In the genomic region with DNA sequence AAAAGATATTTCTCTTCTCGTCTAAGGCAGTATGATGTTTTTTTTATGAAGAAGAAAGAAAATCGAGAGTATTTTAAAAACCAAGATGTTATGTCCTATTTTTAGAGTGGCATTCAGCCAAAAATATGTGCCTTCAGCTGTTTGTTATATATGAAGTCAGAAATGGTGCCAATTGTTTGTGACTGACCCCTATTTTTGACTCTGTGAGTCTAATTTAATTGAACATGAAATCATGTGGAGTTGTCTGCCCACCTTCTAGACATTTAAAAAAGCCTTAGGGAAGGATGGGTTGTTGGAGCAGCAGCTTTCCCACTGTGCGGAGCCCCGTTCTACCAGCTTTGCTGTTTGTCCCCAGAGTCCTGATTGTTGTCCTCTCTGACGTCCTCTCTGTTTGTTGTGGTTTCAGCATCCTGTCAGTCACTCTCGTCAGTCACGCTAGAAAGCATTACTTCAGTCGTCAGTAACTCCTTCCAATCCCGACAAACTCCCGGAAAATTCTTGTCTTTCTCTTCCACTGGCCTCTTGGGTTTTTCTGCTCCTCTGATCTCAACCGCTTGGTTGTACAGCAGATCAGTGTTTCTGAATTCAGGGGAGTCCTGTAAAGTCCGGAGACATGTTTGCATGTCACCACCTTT, we compare ENCODE assay signal across 13 mouse cellular contexts. TPM values are rescaled to one million over a fixed set of nuclear protein-coding genes. Genes with fewer than 3 reads are reported as not detected.
DNase-seq lines count a peak whose midpoint lies in the region; ATAC-seq lines count a peak whose summit lies in the region.
"Had no signal": no experiment of that assay in that cellular context is flagged by ENCODE, and none has a peak within 500 bp of the region (broad histone marks: within the 10 kb centered on the region; RNA-seq: fewer than 3 reads in every experiment).

No protein-coding gene starts in this region.

- H3K9me3 ChIP-seq in heart, embryonic 12.5 days (replicated peaks), result 0 out of 2 replicates have a peak, but pooled peaks cover 3% of the 10 kb centered on the region
- no peaks in the 10 kb centered on the region for H3K9me3 ChIP-seq in hindbrain, embryonic 15.5 days
- no peaks in the 10 kb centered on the region for H3K9me3 ChIP-seq in liver, embryonic 12.5 days (replicated peaks)

- intact Hi-C loops in heart, postnatal 36 days (cut with DNase I), result no loop called here

- no peaks in the 10 kb centered on the region for H3K36me3 ChIP-seq in heart, embryonic 12.5 days
- peaks cover 27% of the 10 kb centered on the region; the same call in 1 of the 2 replicates for H3K36me3 ChIP-seq in hindbrain, embryonic 15.5 days
- no peaks in the 10 kb centered on the region for H3K36me3 ChIP-seq in splenic B cell, adult 2 months (ENCODE audit: control insufficient read depth, insufficient read depth, low read length, poor library complexity, severe bottlenecking)
- no peaks in the 10 kb centered on the region for H3K36me3 ChIP-seq in liver, embryonic 12.5 days

- DNase-seq in heart, postnatal 36 days, result no peak
- peak; percentile 29 for DNase-seq in right cerebral cortex, adult 18-20 months
- no peak for DNase-seq in right cerebral cortex, postnatal 14 days
- peak; percentile 21 for DNase-seq in splenic B cell, adult 2 months (ENCODE audit: low read depth, low spot score)
- DNase-seq: cerebellum, adult 18-20 months; layer of hippocampus, postnatal 36 days; thymus, postnatal 4 days had no signal

- H3K27ac ChIP-seq in heart, embryonic 12.5 days (ENCODE audit: poor library complexity, severe bottlenecking), result no peak overlapping the region
- H3K27ac ChIP-seq in hindbrain, embryonic 15.5 days (replicated peaks), result no peak overlapping the region
- H3K27ac ChIP-seq in liver, embryonic 12.5 days, result no peak overlapping the region
- H3K27ac ChIP-seq: liver, embryonic 14.5 days had no signal

- H3K4me2 ChIP-seq in heart, embryonic 12.5 days, result peak overlapping the region; percentile 29; the same call in 1 of the 2 replicates
- peak overlapping the region; percentile 43 for H3K4me2 ChIP-seq in hindbrain, embryonic 15.5 days
- no peak overlapping the region for H3K4me2 ChIP-seq in liver, embryonic 12.5 days

- no peak overlapping the region for H3K4me3 ChIP-seq in heart, embryonic 12.5 days
- no peak overlapping the region for H3K4me3 ChIP-seq in hindbrain, embryonic 15.5 days
- H3K4me3 ChIP-seq in liver, embryonic 12.5 days, result no peak overlapping the region

- ATAC-seq in heart, embryonic 12.5 days (ENCODE audit: insufficient number of reproducible peaks, low FRiP score), result no peak
- ATAC-seq in hindbrain, embryonic 15.5 days (ENCODE audit: low FRiP score, low read depth), result no peak
- ATAC-seq in liver, embryonic 12.5 days, result no peak
- ATAC-seq in megakaryocyte, adult 5-6 weeks (ENCODE audit: poor library complexity, severe bottlenecking), result no peak
- ATAC-seq: intestine, embryonic 16.5 days had no signal

- no peak overlapping the region for H3K9ac ChIP-seq in heart, embryonic 12.5 days
- H3K9ac ChIP-seq in hindbrain, embryonic 15.5 days, result no peak overlapping the region
- H3K9ac ChIP-seq in liver, embryonic 12.5 days, result no peak overlapping the region
- H3K9ac ChIP-seq: liver, embryonic 14.5 days had no signal

- H3K4me1 ChIP-seq in heart, embryonic 12.5 days (replicated peaks), result peaks cover 9% of the 10 kb centered on the region
- peaks cover 26% of the 10 kb centered on the region for H3K4me1 ChIP-seq in hindbrain, embryonic 15.5 days (replicated peaks)
- H3K4me1 ChIP-seq in liver, embryonic 12.5 days, result peaks cover 18% of the 10 kb centered on the region

- H3K27me3 ChIP-seq in heart, embryonic 12.5 days (replicated peaks), result no peaks in the 10 kb centered on the region; the same call in 1 of the 2 replicates
- H3K27me3 ChIP-seq in hindbrain, embryonic 15.5 days, result no peaks in the 10 kb centered on the region
- peaks cover 2% of the 10 kb centered on the region; the same call in 1 of the 2 replicates for H3K27me3 ChIP-seq in splenic B cell, adult 2 months (ENCODE audit: control insufficient read depth, insufficient read depth, low read length, poor library complexity, severe bottlenecking)
- peaks cover 26% of the 10 kb centered on the region for H3K27me3 ChIP-seq in liver, embryonic 12.5 days (replicated peaks)

- WGBS in heart, embryonic 12.5 days, result 41% methylated on average over 12 of the region's 12 CpGs
- 42% methylated on average over 12 of the region's 12 CpGs for WGBS in hindbrain, embryonic 15.5 days
- 43% methylated on average over 12 of the region's 12 CpGs for WGBS in liver, embryonic 12.5 days (ENCODE audit: insufficient replicate concordance)

RNA-seq across cellular contexts. Expression of a gene that starts 2.8 kb away (rescaled TPM):
- 2.5 and 3.5 TPM in 2 replicates for polyA plus RNA-seq in heart, embryonic 12.5 days (2016; fragmentation: Nextera tagmentation; extraction: Ambion mirVana)
- total RNA-seq in heart, postnatal 36 days (2021), result 1 to 10 TPM in 1 of 2 experiments, under 1 TPM in 1; 0.97 to 1.5 TPM
- 31.6 and 32.7 TPM in 2 replicates for polyA plus RNA-seq in hindbrain, embryonic 15.5 days (2015; fragmentation: Nextera tagmentation; extraction: Ambion mirVana)
- 1.1 TPM in 2 replicates for polyA plus RNA-seq in liver, embryonic 12.5 days (2016; fragmentation: Nextera tagmentation; extraction: Ambion mirVana)
- total RNA-seq in megakaryocyte, adult 5-6 weeks (2015), result 0.11 and 0.14 TPM in 2 replicates
- total RNA-seq in megakaryocyte, adult 5-6 weeks (2017), result 0.40 and 0.65 TPM in 2 replicates

RNA-seq across cellular contexts. Expression of a gene that starts 3.0 kb away (rescaled TPM):
- polyA plus RNA-seq in heart, embryonic 12.5 days (2016; fragmentation: Nextera tagmentation; extraction: Ambion mirVana), result 25.7 and 26.9 TPM in 2 replicates
- total RNA-seq in heart, postnatal 36 days (2021), result 10 to 100 TPM; 10.6 to 14.8 TPM
- 57.3 and 64.6 TPM in 2 replicates for polyA plus RNA-seq in hindbrain, embryonic 15.5 days (2015; fragmentation: Nextera tagmentation; extraction: Ambion mirVana)
- 13.1 and 14.6 TPM in 2 replicates for polyA plus RNA-seq in liver, embryonic 12.5 days (2016; fragmentation: Nextera tagmentation; extraction: Ambion mirVana)
- 26.6 and 31.6 TPM in 2 replicates for total RNA-seq in megakaryocyte, adult 5-6 weeks (2015)
- 27.7 and 37.3 TPM in 2 replicates for total RNA-seq in megakaryocyte, adult 5-6 weeks (2017)

Comparison
In these comparisons a context has a peak if more than half of its experiments do, and no peak if none do; other contexts are left out.
1. DNase-seq: peak in right cerebral cortex, adult 18-20 months (single experiment) and splenic B cell, adult 2 months (single experiment); none in heart, postnatal 36 days (0 of 2) and right cerebral cortex, postnatal 14 days (single experiment).